Mouse (Mus musculus): ENCODE results near the gene Smagp.

GRCm38 (mm10) chr15:100616221-100616620 lies 20.5 kb downstream of the Smagp start:
- TF ChIP-seq POLR2A (IDR thresholded peaks at IDR 0.05; ENCODE audit: extremely low read depth, insufficient read depth, low read length): no peak
- TF ChIP-seq CTCF (IDR thresholded peaks at IDR 0.05; ENCODE audit: low read depth, low read length): no peak

All from liver, adult 2 months (tissue).